Mouse (Mus musculus) hematopoietic stem cell, adult 5-6 weeks (primary cell): ENCODE data around the gene AU022252. TPM values are rescaled to one million over a fixed set of nuclear protein-coding genes. Genes with fewer than 3 reads are reported as not detected.

Source experiments
- ATAC-seq, 2 experiments: fragments of 125-278 bp in 1 of 2; replicated peaks in 1 of 2; 2 replicates each; pipeline ENCODE4 v1.8.0; 2016 to 2017; ENCODE audit warnings: inconsistent platforms in 2 of 2, mild to moderate bottlenecking in 2 of 2, moderate number of reproducible peaks in 2 of 2, low read depth in 1 of 2, moderate TSS enrichment in 1 of 2; ENCODE audit not compliant: low FRiP score in 2 of 2, poor library complexity in 2 of 2, severe bottlenecking in 2 of 2, insufficient read depth in 1 of 2, low TSS enrichment in 1 of 2
- total RNA-seq: library from RNA; stranded (forward); fragments of 172-1452, 232-1000 nt; gene quantifications from 2 replicates; pipeline ENCODE4 v1.2.3, GENCODE M21; 2017

The AU022252 gene
- total RNA-seq, 1 experiment from 2014 or later = 6.4 TPM

DNA sequence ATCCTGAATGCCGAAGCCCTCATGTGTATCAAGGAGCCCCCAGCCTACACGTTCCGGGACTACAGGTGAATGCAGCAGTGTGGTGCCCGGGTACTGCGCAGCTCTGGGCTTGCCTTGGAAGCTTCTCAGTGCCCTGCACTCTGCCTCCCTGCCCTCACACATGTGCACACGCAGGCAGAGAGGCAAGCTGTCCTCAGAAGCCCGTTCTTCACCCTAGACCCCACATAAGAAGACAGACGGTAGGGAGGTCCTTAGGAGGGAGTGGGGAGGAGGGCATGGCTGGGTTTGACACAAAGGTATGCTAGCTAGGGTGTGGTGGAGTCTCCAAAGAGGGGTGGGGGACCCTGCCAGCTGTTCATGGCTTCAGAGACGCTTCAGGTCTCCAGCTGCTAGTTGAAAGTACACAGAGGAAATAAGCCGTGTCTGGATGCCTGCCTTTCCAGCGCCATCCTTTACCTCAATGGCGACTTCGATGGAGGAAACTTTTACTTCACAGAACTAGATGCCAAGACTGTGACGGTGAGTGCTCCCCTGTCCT lies 14.2 kb upstream of the AU022252 start:
- no peak for ATAC-seq

DNA sequence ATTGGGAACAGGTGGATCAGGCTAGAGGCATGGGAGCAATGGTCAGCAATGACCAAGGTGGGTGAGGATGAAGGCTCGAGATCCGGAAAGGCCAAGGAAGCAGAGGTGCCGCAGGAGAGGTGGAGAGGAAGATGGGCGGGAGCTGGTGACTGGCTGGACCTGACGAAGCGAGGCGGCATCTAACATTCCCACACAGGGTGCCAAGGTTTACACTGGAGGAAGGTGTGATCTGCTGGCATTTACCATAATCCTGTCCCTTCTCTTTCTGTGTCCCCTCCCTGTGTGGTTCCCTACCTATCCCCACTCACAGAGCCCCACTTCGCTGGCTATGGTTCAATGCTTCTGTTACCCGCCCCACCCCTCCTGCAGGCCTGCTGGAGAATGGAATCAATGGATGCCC lies 13.4 kb upstream of the AU022252 start:
- no peak for ATAC-seq

DNA sequence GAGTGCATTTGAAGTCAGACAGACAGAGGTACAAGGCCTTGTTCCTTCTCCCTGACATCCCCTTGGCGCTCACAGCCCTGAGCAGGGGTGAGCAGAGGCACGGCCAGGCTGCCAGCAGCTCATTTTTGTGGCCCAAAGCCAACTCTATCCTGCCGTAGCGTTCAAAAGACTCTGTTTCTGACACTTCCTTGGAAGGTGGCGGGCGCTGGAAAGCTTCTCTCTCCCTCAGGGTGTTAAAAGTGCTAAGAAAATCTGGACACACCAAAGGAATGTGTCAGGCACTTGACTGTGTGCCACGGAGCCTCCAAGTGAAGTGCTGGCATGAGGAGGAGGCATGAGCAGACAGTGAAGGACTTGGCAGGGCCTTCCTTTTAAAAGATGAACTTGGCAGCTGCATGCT lies 13.0 kb upstream of the AU022252 start:
- ATAC-seq = no peak

DNA sequence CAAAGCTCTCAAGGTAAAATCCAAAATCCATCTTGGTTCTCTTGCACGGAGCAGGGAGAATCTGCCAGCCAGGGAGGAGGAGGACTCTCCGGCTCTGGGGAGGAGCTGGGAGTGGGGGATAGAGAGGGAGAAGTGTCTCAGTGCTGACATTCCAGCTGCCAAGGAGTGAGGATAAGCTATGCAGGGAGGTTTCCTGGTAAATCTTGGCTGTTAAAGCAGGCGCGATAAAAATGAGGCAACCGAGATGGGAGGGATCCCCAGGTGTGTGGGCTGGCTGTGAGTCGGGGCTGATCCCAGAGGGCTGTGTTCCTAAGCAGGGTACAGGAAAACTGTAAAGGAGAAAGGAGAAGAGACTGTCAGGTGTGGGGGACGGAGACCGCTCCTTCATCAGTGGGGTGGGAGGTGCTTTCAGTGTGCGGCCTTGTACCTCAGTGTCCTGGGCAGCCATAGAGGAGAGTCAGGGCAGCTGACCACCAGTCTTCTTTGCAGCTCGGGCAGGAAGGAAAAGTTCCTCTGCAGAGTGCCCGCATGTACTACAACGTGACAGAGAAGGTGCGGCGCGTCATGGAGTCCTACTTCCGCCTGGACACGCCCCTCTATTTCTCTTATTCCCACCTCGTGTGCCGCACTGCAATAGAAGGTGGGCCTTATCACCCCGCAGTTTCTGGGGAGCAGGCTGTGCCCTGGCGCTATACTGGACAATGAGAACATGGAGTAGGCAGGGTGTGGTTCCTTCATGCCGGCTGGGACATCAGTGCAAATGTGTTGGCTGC lies 12.1 kb upstream of the AU022252 start:
- no peak for ATAC-seq

DNA sequence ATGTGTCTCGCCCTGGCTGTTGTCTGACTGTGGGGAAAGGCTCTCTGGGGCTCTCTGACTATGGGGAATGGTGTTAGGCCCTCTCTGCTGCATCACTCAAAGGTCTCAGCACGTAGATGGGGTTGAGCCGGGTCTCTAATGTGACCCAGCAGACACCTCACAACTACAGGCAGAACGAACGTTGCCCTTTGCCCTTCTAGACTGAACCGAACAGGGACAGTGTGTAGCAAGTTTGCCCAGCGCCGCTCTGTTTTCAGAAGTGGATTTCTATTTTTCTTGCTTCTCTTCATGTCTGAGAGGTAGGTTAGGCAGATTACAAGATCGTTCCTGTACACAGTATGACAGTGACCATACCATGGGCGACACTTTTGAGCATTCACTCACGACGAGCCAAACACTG lies 10.1 kb upstream of the AU022252 start:
- no peak for ATAC-seq

DNA sequence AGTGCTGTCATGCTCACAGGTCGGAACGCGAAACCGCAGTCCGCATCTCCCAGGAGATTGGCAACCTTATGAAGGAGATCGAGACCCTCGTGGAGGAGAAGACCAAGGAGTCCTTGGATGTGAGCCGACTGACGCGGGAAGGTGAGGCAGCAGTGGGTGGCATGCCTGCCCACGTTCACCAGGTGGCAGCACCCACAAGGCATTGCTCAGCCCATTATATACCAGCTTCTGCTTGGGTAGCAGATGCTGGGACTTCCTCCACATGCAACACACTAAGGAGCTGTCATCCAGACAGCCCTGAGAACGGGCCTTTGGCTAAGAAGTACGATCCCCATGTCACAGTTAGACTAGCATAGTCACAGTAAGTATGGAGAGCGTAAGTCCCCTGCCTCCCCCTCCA lies 9.2 kb upstream of the AU022252 start:
- ATAC-seq = no peak

DNA sequence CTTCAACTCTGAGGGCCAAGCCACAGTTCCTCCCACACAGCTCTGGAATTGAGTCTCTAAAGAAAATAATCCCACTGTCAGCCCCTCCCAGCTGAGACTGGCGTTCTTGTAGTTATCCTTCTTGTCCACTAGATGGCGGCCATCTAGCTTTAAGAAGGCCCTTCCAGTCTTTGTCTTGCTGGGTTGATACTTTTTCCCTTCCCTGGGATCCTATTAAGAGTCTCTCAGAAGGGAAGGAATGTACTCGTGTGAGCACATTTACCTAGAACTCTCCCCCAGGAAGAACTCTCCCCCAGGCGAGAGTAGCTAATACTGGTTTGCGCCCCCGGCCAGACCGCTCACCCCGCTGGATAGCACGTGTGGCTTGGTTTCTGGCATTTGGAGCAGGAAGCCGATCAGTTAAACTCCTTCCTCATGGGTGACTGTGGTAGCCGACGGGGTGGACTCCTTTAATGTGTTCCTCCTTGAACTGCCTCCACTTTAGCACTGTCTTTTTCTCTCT lies 6.7 kb upstream of the AU022252 start:
- ATAC-seq = peak; percentile 83 to 88

DNA sequence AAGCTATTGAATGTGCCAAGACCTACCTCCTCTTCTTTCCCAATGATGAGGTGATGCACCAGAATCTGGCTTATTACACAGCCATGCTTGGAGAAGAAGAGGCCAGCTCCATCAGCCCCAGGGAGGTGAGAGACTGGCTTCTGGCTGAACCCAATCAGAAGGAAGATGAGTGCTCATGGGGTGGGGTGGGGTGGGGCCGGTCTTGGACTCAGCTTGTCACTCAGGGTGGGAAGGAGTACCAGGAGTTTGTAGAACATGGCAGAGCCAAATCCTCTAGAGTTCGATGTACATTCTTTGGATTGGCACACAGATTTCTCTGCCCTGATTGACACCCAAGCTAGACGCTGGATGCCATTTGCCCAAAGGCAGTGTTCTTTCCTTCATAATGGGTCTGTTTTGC lies 6.1 kb upstream of the AU022252 start:
- no peak for ATAC-seq

DNA sequence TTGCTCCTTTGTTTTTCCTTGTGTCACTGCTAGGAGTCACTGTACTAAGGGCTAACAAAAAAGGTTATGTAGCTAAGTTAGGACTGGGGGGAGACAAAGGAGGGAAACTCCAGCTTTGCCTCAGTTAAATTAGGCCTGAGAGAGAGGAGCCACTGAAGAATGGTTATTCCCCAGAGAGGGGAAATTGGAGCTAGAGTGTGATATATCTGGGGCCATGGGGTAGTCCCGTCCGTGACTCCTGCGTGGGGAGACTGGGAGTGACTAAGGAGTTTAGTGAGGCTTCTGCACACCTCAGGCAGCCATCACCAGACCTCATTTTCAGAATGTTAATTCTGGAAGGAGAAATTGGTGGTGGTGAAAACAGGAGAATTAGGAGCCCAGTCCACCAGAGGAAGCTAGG lies 1.8 kb upstream of the AU022252 start:
- no peak for ATAC-seq

DNA sequence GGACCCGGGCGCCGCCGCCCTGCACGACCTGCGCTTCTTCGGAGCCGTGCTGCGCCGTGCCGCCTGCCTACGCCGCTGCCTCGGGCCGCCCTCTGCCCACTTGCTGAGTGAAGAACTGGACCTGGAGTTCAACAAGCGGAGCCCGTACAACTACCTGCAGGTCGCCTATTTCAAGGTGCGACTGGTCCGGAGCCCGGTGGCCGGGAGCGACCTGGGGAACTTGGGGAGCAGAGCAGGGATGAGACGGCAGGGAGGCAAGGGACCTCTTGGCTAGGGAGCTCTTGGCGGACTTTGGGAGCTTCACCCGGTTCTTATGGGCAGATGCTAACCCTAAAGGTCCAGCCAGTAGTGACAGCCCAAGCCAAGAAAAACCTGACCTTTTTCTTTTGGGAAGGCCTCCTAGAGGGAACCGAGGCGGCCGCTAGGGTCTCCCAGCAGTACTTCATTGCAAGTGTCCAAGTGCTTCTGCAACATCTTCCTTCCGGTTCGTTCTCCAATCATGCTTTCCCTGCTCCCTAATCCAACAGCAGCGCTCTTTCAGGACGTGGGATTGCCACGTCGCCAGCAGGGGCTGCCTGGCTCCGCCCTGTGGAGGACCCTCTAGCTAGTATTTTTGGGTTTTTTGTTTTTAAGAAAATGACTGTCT lies 867 bp upstream of the AU022252 start:
- peak in 1 of 2 experiments; percentile 1; a peak in 1 of 4 replicates for ATAC-seq

DNA sequence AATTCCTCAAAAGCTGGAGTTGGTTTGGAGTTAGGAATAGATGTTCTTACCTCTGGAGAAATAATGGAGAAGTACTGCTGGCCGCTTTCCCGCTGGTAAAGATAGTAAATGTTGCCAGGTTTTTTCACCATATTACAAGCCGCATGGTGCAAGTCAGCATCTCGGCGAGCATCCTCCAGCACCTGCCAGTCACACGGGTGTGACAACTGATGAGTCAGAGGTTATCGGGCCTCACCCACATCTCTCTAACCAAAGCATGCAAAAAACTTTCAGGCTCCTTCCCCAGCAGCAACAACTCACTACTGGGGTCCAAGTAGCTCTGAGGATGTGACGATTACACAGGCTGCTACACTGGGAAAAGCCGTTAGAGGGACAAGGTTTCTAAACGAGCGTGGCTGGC lies 5.8 kb downstream of the AU022252 start:
- no peak for ATAC-seq

DNA sequence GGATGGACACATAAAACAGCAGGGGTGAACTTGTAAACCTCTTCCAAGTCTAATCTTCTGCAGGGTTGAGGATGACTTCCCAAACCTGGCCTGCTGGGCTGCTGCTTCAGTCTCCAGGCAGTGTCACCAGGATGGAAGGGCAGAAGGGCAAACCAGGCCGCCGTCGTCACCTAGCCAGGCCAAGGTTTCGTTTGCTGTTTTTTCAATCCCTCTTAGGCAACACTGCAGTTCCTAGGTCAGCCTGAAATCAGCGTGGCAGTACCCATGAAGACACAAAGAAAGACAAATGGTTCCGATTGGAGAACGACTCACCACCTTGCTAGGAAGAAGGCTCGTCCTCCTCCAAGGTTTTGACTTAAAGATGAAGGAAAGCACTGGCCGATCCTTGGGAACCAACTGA lies 6.8 kb downstream of the AU022252 start:
- no peak for ATAC-seq

DNA sequence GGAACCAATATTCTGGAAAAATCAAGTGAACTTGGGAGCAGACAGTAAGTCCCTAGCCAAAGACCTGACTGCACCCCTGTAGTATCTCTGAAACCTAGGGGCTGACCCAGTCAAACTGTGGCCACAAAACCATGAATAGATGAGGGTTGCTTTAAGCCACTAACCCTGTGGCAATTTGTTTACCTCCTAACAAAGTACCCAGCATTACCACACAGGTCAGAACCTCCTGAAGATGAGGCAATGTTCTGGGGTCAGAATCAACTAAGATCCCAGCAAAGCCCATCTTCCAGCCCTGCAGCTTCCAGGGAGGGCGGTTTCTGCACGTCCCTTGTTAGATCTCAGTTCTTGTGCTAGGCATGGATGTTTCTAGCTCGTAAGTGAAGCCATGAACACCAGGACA lies 8.0 kb downstream of the AU022252 start:
- no peak for ATAC-seq

DNA sequence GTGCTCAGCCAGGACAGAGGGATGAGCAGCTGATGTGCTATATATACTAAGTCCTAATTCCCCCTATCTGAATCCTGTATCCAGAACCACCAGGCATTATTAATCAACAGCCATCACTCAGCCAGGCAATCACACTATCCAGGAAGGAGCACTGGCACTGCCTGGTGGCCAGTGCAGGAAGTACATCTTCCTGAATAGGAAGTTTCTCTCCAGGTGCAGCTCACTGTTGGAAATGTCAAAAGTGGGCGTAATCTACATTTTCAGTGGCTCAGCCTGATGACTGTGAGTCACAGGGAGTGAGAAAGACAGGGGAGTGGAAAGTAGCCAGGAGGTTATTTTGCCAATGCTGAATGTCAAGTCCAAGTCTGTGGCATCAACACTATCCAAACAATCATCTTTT lies 8.8 kb downstream of the AU022252 start:
- ATAC-seq = peak; percentile 64 to 73

DNA sequence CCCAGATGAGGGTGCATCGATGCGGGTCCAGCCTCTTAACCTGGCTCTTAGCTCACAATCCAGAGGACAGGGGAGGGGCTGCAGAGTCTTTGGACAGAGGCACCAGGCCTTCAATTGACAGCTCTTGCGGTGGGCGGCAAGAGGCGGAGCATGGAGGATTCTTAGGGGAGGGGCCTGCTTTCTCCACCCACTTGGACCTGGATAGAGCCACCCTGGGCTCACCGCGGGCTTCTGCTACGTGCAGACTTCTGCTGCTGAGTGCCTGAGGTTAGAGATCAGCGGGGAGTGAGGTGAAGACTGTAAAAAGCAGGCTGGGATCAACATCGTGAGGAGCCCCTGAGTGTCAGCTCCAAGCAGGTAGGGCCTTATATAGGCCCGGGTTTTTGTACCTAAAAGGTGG lies 14.3 kb downstream of the AU022252 start, which contains the start of gene Tmem269:
TSS of gene Tmem269 (minus strand) at position 49 of the 400 bp plus-strand sequence.
- no peak; a peak in 1 of 4 replicates for ATAC-seq

DNA sequence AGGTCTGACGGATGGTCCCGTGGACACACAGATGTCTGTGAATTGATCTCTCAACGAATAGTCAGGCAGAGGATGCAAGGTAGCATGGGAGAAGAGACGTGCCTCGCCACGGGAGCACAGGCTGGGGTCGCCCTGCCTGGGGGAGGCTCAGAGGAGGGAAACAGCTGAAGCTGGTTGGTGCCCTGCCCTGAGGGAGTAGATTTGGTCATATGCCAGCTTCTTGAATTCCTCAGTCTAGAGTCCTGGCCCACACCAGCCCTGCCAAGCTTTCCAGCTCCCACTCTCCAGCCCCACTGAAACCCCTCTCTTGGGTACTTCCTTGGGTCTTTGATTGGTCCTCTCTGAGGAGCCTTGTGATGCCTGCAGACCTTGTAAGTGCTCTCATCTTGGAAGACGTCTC lies 15.8 kb downstream of the AU022252 start:
- ATAC-seq = no peak

DNA sequence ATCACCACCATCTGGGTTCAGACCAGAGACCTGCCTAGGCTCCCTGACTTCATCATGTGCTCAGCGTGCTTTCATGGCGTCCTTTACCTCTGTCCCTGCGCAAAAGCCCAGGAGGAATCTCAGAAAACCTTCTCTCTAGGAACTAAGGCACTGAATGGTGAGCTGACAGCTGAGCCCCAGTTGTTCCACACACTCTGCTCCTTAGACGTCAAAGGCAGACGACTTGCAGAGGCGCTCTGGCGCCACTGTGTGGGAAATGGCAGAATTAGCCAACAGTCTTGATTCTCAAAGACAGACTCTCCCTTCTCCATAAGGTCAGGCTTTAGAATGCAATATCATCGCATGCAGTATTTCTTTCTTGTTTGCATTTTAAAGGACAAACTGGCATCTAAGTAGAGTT lies 27.8 kb downstream of the AU022252 start:
- peak; percentile 71 to 76 for ATAC-seq

DNA sequence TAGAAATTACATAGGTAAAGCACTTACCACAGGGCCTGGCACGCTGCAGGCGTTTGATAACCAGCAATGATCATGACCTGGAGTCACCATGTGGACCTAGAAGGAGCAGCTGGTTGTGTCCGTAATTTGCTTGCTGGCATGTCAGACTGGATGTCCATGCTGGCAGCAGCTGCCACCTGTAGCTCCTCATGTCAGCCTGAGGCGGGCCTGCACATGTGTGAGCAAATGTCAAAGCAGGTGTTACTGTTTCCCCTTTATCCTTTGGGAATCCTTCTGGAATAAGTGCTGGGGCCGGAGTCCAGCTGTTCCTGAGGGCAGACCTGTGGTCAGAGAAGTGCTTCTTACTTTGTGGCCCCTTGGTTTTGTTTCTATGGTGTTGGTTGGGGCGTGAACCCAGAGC lies 34.4 kb downstream of the AU022252 start:
- ATAC-seq = no peak
